Mouse (Mus musculus) ES-E14 (cell line): ENCODE measurements at regions not wholly inside any gene's neighbourhood (a gene's known extent, or its start where the extent isn't known, plus 50 kb on each side); places are given as distances from the start of the nearest gene placed in this dataset.

ENCODE experiments used
- DNase-seq: peaks from one replicate; pipeline ENCODE4 v3.0.0-alpha.2; 2013; ENCODE audit warnings: low read depth, low spot score
- H3K27ac ChIP-seq: 2 replicates; pipeline ENCODE4 v1.5.1; 2012; ENCODE audit warnings: low read depth, mild to moderate bottlenecking, low read length, moderate library complexity, mixed read lengths; ENCODE audit not compliant: poor library complexity, insufficient read depth, severe bottlenecking
- H3K36me3 ChIP-seq: 2 replicates; pipeline ENCODE4 v1.6.1; 2012; ENCODE audit warnings: mild to moderate bottlenecking, low read length, moderate library complexity, mixed read lengths; ENCODE audit not compliant: control insufficient read depth, poor library complexity, insufficient read depth, severe bottlenecking
- H3K4me1 ChIP-seq, 2 experiments: fragments of 150-350 bp in 1 of 2; sonication (generic) in 1 of 2; 2 replicates each; pipeline ENCODE4 v1.6.1; 2012; ENCODE audit warnings: low read length in 2 of 2, mild to moderate bottlenecking in 1 of 2, mixed read lengths in 1 of 2; ENCODE audit not compliant: control insufficient read depth in 2 of 2, insufficient read depth in 2 of 2, poor library complexity in 1 of 2
- H3K4me3 ChIP-seq, 2 experiments: fragments of 150-350 bp in 1 of 2; sonication (generic) in 1 of 2; 2 replicates each; pipeline ENCODE4 v1.5.1; 2012; ENCODE audit warnings: low read length in 2 of 2, low read depth in 1 of 2, mild to moderate bottlenecking in 1 of 2, mixed read lengths in 1 of 2; ENCODE audit not compliant: insufficient read depth in 1 of 2, poor library complexity in 1 of 2, severe bottlenecking in 1 of 2
- H3K9ac ChIP-seq: 2 replicates; pipeline ENCODE4 v1.6.1; 2012; ENCODE audit warnings: low read depth, mild to moderate bottlenecking, low read length, mixed read lengths; ENCODE audit not compliant: poor library complexity, insufficient read depth, severe bottlenecking
- H3K9me3 ChIP-seq: fragments of 150-350 bp; sonication (generic); 2 replicates; pipeline ENCODE4 v1.6.1; 2012; ENCODE audit warnings: low read depth, mild to moderate bottlenecking, low read length; ENCODE audit not compliant: control insufficient read depth, insufficient read depth
- CHD2 ChIP-seq: IDR thresholded peaks from 2 replicates; pipeline ENCODE4 v1.6.1; 2014; ENCODE audit warnings: mild to moderate bottlenecking, low read depth, low read length, inconsistent platforms
- HCFC1 ChIP-seq: IDR thresholded peaks from 2 replicates; pipeline ENCODE4 v1.6.1; 2012; ENCODE audit warnings: low read length, inconsistent platforms, borderline replicate concordance; ENCODE audit not compliant: insufficient read depth
- MAFK ChIP-seq: IDR thresholded peaks from 2 replicates; pipeline ENCODE4 v1.6.1; 2014; ENCODE audit warnings: mild to moderate bottlenecking, low read depth, low read length, inconsistent platforms; ENCODE audit not compliant: insufficient read depth
- ZC3H11A ChIP-seq: IDR thresholded peaks from 2 replicates; pipeline ENCODE4 v1.6.1; 2012; ENCODE audit warnings: low read depth, mild to moderate bottlenecking, inconsistent platforms, low read length, borderline replicate concordance
- ZNF384 ChIP-seq: IDR thresholded peaks from 2 replicates; pipeline ENCODE4 v1.6.1; 2012; ENCODE audit warnings: low read depth, low read length, inconsistent platforms
- in situ Hi-C, 2 experiments: fragments of 600-800 bp; cut with MboI; formaldehyde crosslinking; loops; one replicate each; pipeline ENCODE4 v1.15.1; 2025; ENCODE audit warnings: low sequenced_read_pairs in 2 of 2, inconsistent platforms in 1 of 2; ENCODE audit not compliant: unreplicated experiment in 2 of 2

DNA sequence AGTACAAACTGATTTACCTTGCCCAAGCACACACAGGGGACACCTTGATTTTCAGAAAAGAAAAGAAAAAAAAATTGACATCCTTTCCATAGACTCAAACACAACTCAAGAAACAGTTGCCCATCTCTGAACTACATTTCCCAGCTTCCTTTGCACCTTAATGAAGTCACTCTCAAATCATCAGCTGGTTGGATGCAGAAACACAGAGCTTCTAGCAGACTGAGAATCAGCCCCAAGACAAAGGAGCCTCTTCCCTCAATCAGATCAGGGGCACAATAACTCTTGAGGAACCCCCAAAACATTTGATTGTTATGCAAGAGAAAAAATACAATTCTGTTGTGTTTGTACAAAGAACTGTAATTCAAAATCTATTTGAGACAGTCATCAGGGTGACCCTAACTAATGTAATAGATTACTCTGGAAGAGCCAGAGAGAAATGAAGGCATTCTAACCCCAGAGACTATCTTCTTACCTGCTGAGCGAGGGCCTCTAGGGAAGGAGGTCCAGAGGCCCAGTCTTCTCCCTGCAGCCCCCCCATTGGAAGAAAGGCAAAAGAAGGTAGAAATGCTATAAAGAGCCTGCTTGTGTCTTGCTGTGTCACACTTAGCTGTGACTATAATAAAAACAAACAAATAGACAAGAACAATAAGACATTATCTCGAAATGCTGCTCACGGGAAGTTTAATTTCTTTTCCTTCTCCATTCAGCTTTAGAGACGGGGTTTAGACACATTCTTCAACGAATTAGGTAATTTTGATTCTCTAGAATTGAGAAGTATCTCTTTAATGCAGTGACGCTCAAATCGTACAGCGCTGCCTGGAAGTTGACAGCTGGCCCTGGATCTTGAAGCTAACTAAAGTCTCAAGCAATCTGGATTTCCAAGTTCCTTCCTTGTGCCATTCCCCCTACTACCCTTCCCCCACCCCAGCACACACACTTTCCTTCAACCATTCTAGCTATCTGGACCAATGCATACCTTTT lies 287.5 kb downstream of the Lnpk start:
- no peak overlapping the region for H3K27ac ChIP-seq
- no peak overlapping the region for H3K9ac ChIP-seq
- H3K9me3 ChIP-seq = no peaks in the 10 kb centered on the region
- in situ Hi-C loops = no loop called here
- H3K4me3 ChIP-seq = no peak overlapping the region
- no peak for DNase-seq
- no peaks in the 10 kb centered on the region for H3K36me3 ChIP-seq
- no peak for TF ChIP-seq MAFK
- TF ChIP-seq HCFC1 = peak; percentile 83
- H3K4me1 ChIP-seq = no peaks in the 10 kb centered on the region; a peak in 1 of 4 replicates

- Histone ChIP-seq H3K9ac (no peak overlapping the region), H3K9me3 (no peaks in the 10 kb centered on the region), H3K4me3 (no peak overlapping the region), H3K36me3 (no peaks in the 10 kb centered on the region), H3K4me1 (no peaks in the 10 kb centered on the region; a peak in 1 of 4 replicates), H3K27ac (no peak overlapping the region)
- TF ChIP-seq HCFC1 (no peak), MAFK (no peak)
- no peak for DNase-seq
- in situ Hi-C loops = no loop called here
Observed at GRCm38 (mm10) chr2:74285624-74286023, 293.6 kb downstream of the Lnpk start.

- H3K36me3 ChIP-seq = no peaks in the 10 kb centered on the region
- TF ChIP-seq HCFC1 = no peak
- TF ChIP-seq MAFK = no peak
- no peak for TF ChIP-seq ZNF384
- no peak for TF ChIP-seq CHD2
- no peak for TF ChIP-seq ZC3H11A
- no peaks in the 10 kb centered on the region for H3K9me3 ChIP-seq
- no peak overlapping the region for H3K4me3 ChIP-seq
- no peak overlapping the region for H3K27ac ChIP-seq
- DNase-seq = no peak
- in situ Hi-C loops = no loop called here
- H3K4me1 ChIP-seq = no peaks in the 10 kb centered on the region
- no peak overlapping the region for H3K9ac ChIP-seq
Observed at GRCm38 (mm10) chr2:74264963-74265362, 314.3 kb downstream of the Lnpk start.

DNA sequence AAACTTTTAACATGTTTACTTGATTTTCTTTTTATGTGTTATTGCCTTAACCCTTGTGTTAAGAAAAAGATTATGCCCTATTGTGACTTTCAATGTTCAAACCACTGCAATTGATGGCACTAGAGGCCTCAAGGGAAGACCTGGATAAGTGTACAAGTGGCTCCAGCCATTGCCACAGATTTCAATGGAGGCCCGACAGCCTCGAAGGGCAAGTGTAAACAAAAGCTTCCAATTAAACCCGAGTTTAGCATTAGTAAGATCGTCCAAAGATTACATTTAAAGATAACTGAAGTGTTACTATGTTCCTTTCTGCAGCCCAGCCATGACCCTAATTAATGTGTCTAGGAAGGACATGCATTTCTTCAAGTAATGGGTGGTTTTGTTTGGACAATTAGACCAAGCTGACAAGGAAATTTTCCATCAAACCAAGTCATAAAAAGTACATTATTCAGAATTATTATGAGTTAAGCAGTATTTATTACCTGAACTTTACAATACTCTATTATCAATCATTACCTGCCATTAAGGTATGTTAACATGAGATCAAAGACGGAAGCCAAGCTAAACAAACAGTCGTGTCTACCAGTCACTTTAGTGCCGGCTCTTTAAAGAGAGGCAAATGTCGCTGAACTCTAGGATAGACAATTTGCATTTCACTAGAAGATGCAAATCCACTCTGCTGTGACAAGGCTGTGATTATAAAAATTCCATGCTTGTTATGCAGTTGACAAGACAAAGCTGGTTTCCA lies 322.0 kb downstream of the Lnpk start:
- H3K4me3 ChIP-seq = no peak overlapping the region
- TF ChIP-seq HCFC1 (no peak), CHD2 (no peak), MAFK (no peak), ZC3H11A (no peak), ZNF384 (no peak)
- H3K4me1 ChIP-seq = no peaks in the 10 kb centered on the region
- no peak overlapping the region for H3K9ac ChIP-seq
- no peaks in the 10 kb centered on the region for H3K36me3 ChIP-seq
- H3K27ac ChIP-seq = no peak overlapping the region
- in situ Hi-C loops = no loop called here
- H3K9me3 ChIP-seq = no peaks in the 10 kb centered on the region
- no peak for DNase-seq

DNA sequence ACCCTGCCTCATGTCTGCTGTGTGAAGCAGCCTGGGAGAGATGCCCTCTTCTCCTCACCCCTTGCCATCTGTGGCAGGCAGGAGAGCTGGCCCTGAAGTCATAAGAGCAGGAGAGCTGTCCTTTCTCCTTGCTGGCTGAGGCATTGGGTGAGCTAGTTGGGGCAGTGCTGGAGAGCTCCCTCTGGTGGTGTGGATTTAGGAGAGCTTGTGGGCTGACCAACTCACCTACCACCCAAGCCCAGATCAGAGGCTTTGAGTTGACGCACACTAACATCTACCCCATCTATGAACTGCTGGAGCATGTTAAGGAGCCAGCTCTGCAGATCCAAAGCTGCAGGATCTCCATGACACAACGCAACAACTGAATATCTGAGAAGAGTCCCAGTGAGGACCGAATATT lies 331.7 kb downstream of the Lnpk start:
- no peaks in the 10 kb centered on the region for H3K9me3 ChIP-seq
- peak; percentile 9 for DNase-seq
- in situ Hi-C loops = no loop called here

More for the DNA sequence above, 331.7 kb downstream of the Lnpk start:
- Histone ChIP-seq H3K36me3 (no peaks in the 10 kb centered on the region), H3K27ac (no peak overlapping the region), H3K9ac (no peak overlapping the region), H3K4me1 (no peaks in the 10 kb centered on the region), H3K4me3 (no peak overlapping the region)
- TF ChIP-seq ZC3H11A (no peak), CHD2 (no peak), ZNF384 (no peak), HCFC1 (no peak), MAFK (no peak)
